Mouse (Mus musculus) heart, adult 2 months (tissue): ENCODE measurements at regions not wholly inside any gene's neighbourhood (a gene's known extent, or its start where the extent isn't known, plus 50 kb on each side); places are given as distances from the start of the nearest gene placed in this dataset.

Source experiments
- CTCF ChIP-seq: fragments of 200-600 bp; IDR thresholded peaks from 2 replicates; pipeline ENCODE4 v1.8.1; 2022; ENCODE audit warnings: antibody characterized with exemption, mild to moderate bottlenecking, moderate library complexity
- EP300 ChIP-seq: fragments of 200-500 bp; IDR thresholded peaks from 2 replicates; pipeline ENCODE4 v1.6.1; 2011; ENCODE audit warnings: low read depth, low read length, control low read depth; ENCODE audit not compliant: insufficient read depth
- POLR2A ChIP-seq: fragments of 200-500 bp; IDR thresholded peaks from 2 replicates; pipeline ENCODE4 v1.6.1; 2011; ENCODE audit warnings: mild to moderate bottlenecking, low read depth, low read length, control low read depth; ENCODE audit not compliant: insufficient read depth

DNA sequence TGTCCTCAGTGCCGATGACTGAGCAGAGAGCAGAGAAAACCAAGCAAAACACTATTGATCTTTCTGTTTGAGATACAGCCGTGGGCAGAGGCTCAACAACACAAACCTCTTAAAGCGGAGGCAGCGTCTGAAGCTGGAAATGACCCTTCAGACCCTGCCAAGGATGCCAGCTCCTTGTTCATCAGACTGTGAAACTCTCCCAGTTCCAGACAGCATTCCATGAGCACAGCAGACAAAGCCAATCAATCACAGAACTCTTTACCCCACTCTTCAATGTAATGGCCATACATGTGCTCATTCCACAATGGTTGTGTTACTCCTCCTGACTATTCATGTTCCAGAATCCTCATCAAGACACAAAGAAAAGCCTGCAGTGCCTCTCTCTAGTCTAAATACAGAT, 73.5 kb downstream of the Tmem114 start:
- no peak for TF ChIP-seq CTCF
- no peak for TF ChIP-seq POLR2A
- TF ChIP-seq EP300 = no peak
